Mouse (Mus musculus) liver, embryonic 14.5 days (tissue): ENCODE results near the gene Pttg1. TPM values are rescaled to one million over a fixed set of nuclear protein-coding genes. Genes with fewer than 3 reads are reported as not detected.

ENCODE experiments used
- ATAC-seq: fragments of 200-750 bp; cut with Nextera tagmentation; 2 replicates; pipeline ENCODE4 v1.8.0; 2017; ENCODE audit warnings: moderate number of reproducible peaks, mild to moderate bottlenecking, moderate library complexity; ENCODE audit not compliant: insufficient read depth
- DNase-seq, 3 experiments: peaks; one replicate each; pipeline ENCODE4 v3.0.0-alpha.2; 2012 to 2013; ENCODE audit warnings: low read depth in 3 of 3, low spot score in 3 of 3
- H3K27ac ChIP-seq: fragments of 300-500 bp; sonication (generic); 2 replicates; pipeline ENCODE4 v1.5.1; 2014; ENCODE audit warnings: moderate library complexity, mild to moderate bottlenecking, control low read depth, inconsistent platforms
- H3K27me3 ChIP-seq: fragments of 300-500 bp; sonication (generic); 2 replicates; pipeline ENCODE4 v1.6.1; 2014; ENCODE audit warnings: mild to moderate bottlenecking, low read length, moderate library complexity; ENCODE audit not compliant: control insufficient read depth, insufficient read depth
- H3K36me3 ChIP-seq: fragments of 300-500 bp; sonication (generic); replicated peaks from 2 replicates; pipeline ENCODE4 v1.6.1; 2014; ENCODE audit warnings: low read depth; ENCODE audit not compliant: control insufficient read depth, insufficient read depth
- H3K4me1 ChIP-seq, 2 experiments: fragments of 200-500 bp in 1 of 2; fragments of 300-500 bp in 1 of 2; sonication (generic) in 1 of 2; replicated peaks; 2 replicates each; pipeline ENCODE4 v1.6.1; 2012 to 2014; ENCODE audit warnings: antibody characterized with exemption in 1 of 2, inconsistent platforms in 1 of 2, low read length in 1 of 2; ENCODE audit not compliant: control insufficient read depth in 2 of 2, insufficient read depth in 2 of 2
- H3K4me2 ChIP-seq: fragments of 300-500 bp; sonication (generic); 2 replicates; pipeline ENCODE4 v1.6.1; 2014; ENCODE audit warnings: low read depth, mild to moderate bottlenecking, control low read depth, moderate library complexity
- H3K4me3 ChIP-seq, 2 experiments: fragments of 200-500 bp in 1 of 2; fragments of 300-500 bp in 1 of 2; sonication (generic) in 1 of 2; 2 replicates each; pipeline ENCODE4 v1.5.1; 2012 to 2014; ENCODE audit warnings: low read depth in 2 of 2, low read length in 2 of 2, mild to moderate bottlenecking in 2 of 2, control low read depth in 1 of 2, inconsistent platforms in 1 of 2, moderate library complexity in 1 of 2; ENCODE audit not compliant: insufficient read depth in 1 of 2
- H3K9ac ChIP-seq: fragments of 300-500 bp; sonication (generic); replicated peaks from 2 replicates; pipeline ENCODE4 v1.6.1; 2014; ENCODE audit warnings: mild to moderate bottlenecking, control low read depth, moderate library complexity
- H3K9me3 ChIP-seq: fragments of 300-500 bp; sonication (generic); 2 replicates; pipeline ENCODE4 v1.6.1; 2016; ENCODE audit warnings: low read length, mixed read lengths; ENCODE audit not compliant: control insufficient read depth
- CTCF ChIP-seq: IDR thresholded peaks from 2 replicates; pipeline ENCODE4 v1.5.1; 2016; ENCODE audit warnings: antibody characterized with exemption, low read depth, control low read depth
- EP300 ChIP-seq: IDR thresholded peaks from 2 replicates; pipeline ENCODE4 v1.6.1; 2016; ENCODE audit warnings: antibody characterized with exemption, low read depth
- WGBS: fragments of 180-500 bp; shearing (Covaris S2); extraction: QIAGEN DNeasy Blood & Tissue Kit; methylation state at CpG from one replicate; pipeline ENCODE4 v1.1.7; 2014; ENCODE audit not compliant: insufficient replicate concordance; 5-methylcytosine and 5-hydroxymethylcytosine counted together
- polyA plus RNA-seq, 2 experiments: library from polyadenylated mRNA; depleted of rRNA in 1 of 2; stranded (reverse) in 1 of 2; unstranded in 1 of 2; fragments of >200 nt; fragmentation: Nextera tagmentation in 1 of 2; extraction: Ambion mirVana in 1 of 2; gene quantifications; 2 replicates each; pipeline versions ENCODE4 v1.2.1 to v1.2.3; 2012 to 2014

Pttg1 gene
- polyA plus RNA-seq, 2 experiments = 35.0 to 58.2 TPM

DNA sequence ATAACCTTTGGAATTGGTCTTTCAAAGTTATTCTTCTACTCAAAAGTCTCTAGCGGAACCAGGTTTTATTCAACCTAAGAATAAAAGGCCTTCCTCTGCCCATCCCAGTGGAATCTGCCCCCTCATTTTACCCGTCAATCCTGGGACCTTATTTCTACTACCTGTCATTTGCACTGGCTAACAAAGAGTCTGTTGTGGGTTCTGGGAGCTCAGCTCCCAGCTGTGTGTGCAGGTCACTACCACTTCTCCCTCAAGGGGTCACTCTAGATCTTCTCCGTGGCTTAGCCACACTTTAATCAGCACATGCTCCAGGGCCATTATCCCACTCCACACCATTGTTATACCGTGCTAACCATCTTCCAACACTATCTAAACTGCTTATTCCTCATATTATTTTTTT, 26.8 kb downstream of the Pttg1 start:
- H3K9ac ChIP-seq = no peak overlapping the region
- WGBS = 31% methylated on average over 4 of the region's 4 CpGs

DNA sequence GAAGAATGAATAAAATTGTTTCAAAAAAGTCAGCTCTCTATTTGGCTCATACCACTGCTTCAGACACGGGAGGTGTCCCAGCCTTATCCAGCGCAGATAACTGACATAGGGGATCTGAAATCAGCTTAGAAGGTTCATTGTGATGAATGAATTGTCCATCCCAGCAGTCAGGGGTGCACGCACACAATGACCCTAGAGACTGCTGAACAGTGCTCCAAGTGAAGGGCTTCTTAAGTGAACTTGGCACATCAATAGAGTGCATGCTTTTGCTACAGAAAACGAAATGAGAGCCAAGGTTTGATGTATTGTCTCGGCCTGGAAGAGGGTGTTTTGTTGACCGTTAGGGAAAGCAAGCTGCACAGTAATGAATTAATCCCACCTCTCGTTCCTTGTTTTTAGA, 29.4 kb downstream of the Pttg1 start:
- Histone ChIP-seq H3K9ac (no peak overlapping the region), H3K36me3 (no peaks in the 10 kb centered on the region), H3K9me3 (no peaks in the 10 kb centered on the region), H3K27ac (no peak overlapping the region), H3K4me1 (no peaks in the 10 kb centered on the region), H3K4me2 (no peak overlapping the region), H3K4me3 (no peak overlapping the region), H3K27me3 (no peaks in the 10 kb centered on the region)
- WGBS = 64% methylated on average over 7 of the region's 7 CpGs
- TF ChIP-seq CTCF (no peak), EP300 (no peak)
- ATAC-seq = no peak
- no peak for DNase-seq

More for the DNA sequence above, 26.8 kb downstream of the Pttg1 start:
- no peaks in the 10 kb centered on the region for H3K4me1 ChIP-seq
- no peak for DNase-seq
- no peaks in the 10 kb centered on the region for H3K36me3 ChIP-seq
- no peaks in the 10 kb centered on the region for H3K27me3 ChIP-seq
- TF ChIP-seq EP300 = no peak
- peak; percentile 32; the same call in 1 of the 2 replicates for TF ChIP-seq CTCF
- ATAC-seq = no peak
- H3K4me2 ChIP-seq = no peak overlapping the region
- no peak overlapping the region for H3K27ac ChIP-seq
- H3K9me3 ChIP-seq = no peaks in the 10 kb centered on the region
- no peak overlapping the region for H3K4me3 ChIP-seq

DNA sequence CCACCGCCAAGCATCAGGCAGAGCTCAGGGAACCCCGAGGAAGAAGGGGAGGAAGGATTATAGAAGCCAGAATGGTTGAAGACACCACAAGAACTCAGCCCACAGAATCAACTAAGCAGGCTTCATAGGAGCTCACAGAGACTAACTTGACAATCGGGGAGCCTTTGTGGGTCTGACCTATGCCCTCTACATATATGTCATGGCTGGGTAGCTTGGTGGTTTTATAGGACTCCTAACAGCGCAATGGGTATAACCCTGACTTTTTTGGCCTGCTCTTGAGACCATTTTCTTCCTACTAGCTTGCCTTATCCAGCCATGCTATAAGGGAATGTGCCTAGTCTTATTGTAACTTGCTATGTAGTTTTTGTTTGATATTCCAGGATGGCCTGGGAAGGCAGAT, 29.8 kb downstream of the Pttg1 start:
- Histone ChIP-seq H3K9me3 (no peaks in the 10 kb centered on the region), H3K4me1 (no peaks in the 10 kb centered on the region), H3K36me3 (no peaks in the 10 kb centered on the region), H3K27me3 (no peaks in the 10 kb centered on the region), H3K27ac (no peak overlapping the region), H3K9ac (no peak overlapping the region), H3K4me3 (no peak overlapping the region), H3K4me2 (no peak overlapping the region)
- TF ChIP-seq CTCF (no peak), EP300 (no peak)
- ATAC-seq = no peak
- 68% methylated on average over 4 of the region's 4 CpGs for WGBS
- DNase-seq = no peak

DNA sequence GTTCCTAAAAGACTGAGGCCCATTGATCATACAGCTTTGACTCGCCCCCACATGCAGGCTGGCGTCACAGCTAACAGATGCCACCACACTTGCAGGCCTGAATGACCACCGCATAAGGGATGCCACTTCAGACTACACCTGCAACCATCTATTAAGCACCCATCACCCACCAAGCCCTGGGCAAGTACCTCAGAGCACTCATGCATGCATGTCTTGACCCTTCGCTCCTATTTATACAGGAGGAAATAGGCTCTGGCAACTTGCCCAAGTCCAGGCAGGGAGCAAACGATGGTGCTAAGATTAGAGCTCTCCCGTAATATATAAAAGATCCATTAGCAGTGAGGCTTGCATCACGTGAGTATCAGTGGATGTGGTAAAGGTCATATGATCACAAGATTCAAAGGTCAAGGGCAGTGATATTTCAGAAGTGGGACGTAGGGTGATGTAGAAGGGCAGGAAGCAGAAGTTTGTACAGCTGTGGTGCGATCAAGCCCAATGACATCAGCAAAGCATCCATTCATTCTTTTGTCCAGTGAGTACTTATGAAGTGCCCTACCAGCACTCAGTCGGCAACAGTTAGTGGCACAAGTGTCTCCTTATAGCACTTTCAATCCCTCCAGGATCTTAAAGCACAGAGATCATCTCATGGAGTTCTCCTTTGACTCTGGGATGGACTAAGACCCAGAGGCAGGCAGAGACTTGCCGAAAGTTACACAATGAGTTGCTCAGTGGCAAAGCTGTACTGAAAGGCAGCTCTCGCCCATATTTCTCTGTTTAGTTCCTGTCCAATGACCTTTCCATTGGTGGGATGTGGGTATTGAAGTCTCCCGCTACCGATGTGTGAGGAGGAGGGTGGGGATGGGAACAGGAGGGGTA, 30.7 kb downstream of the Pttg1 start:
- Histone ChIP-seq H3K4me3 (no peak overlapping the region), H3K4me1 (no peaks in the 10 kb centered on the region), H3K27me3 (no peaks in the 10 kb centered on the region), H3K36me3 (no peaks in the 10 kb centered on the region), H3K27ac (no peak overlapping the region), H3K4me2 (no peak overlapping the region), H3K9me3 (no peaks in the 10 kb centered on the region), H3K9ac (no peak overlapping the region)
- DNase-seq (no peak), ATAC-seq (no peak)
- 67% methylated on average over 14 of the region's 14 CpGs for WGBS
- TF ChIP-seq CTCF (no peak), EP300 (no peak)

DNA sequence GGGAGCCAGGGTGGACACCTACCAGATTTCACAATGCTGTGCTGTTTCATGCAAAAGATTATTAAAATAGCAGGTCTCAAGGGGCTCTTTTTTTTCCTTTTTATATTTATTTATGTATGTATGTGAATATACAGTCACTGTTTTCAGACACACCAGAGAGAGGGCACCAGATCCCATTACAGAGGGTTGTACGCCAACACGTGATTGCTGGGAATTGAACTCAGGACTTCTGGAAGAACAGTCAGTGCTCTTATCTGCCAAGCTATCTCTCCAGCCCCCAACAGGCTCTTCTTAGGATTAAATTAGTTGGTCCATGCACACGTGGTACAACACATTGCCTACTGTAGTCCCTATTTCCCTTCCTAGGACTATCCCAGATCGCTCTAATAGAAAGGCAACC, 32.7 kb downstream of the Pttg1 start:
- WGBS = 69% methylated on average over 4 of the region's 4 CpGs
- no peak for DNase-seq
- Histone ChIP-seq H3K4me2 (no peak overlapping the region), H3K36me3 (no peaks in the 10 kb centered on the region), H3K9ac (no peak overlapping the region), H3K9me3 (no peaks in the 10 kb centered on the region), H3K27ac (no peak overlapping the region), H3K27me3 (no peaks in the 10 kb centered on the region), H3K4me1 (no peaks in the 10 kb centered on the region), H3K4me3 (no peak overlapping the region)
- TF ChIP-seq EP300 (no peak), CTCF (no peak)
- ATAC-seq = no peak
